Mouse (Mus musculus) heart, postnatal 0 days (tissue): ENCODE measurements around the gene Wnt4.

Source experiments
- CTCF ChIP-seq: IDR thresholded peaks from 2 replicates; pipeline ENCODE4 v1.5.1; 2016; ENCODE audit warnings: antibody characterized with exemption, control low read depth, low read depth
- EP300 ChIP-seq: IDR thresholded peaks from 2 replicates; pipeline ENCODE4 v1.6.1; 2016; ENCODE audit warnings: antibody characterized with exemption, low read depth

GRCm38 (mm10) chr4:137277166-137277513, at the start of gene Wnt4:
- TF ChIP-seq CTCF (no peak), EP300 (no peak)
